Mouse (Mus musculus): ENCODE data around the gene Sohlh2. TPM values are rescaled to one million over a fixed set of nuclear protein-coding genes. Genes with fewer than 3 reads are reported as not detected.

The Sohlh2 gene
- polyA plus RNA-seq, 1 experiment from 2014 or later = not detected

DNA sequence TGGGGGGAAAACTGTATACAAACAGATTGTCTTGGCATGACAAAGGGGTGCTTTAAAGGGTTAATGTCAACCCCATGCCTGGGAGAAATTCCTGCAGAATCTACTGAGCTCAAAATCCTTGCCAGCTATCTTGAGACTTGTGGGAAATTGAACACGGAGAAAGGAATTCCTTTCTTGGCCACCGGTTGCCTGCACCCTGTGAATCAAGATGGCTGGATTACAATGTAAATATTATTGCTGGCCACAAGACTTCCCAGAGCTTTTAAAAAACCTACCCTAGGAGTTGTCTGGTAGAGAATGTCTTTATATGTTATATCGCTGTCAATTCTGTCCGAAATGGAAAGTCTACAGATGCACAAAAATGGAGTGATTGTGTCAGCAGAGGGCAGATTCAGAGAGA lies 32.0 kb downstream of the Sohlh2 start:
- no peak overlapping the region for H3K4me2 ChIP-seq
- WGBS (ENCODE audit: insufficient replicate concordance) = 56% methylated on average over 4 of the region's 4 CpGs

GRCm38 (mm10) chr3:55214413-55214812 lies 32.6 kb downstream of the Sohlh2 start:
- Histone ChIP-seq H3K4me2 (no peak overlapping the region), H3K4me3 (no peak overlapping the region), H3K9me3 (replicated peaks) (no peaks in the 10 kb centered on the region), H3K27me3 (replicated peaks) (no peaks in the 10 kb centered on the region), H3K9ac (no peak overlapping the region), H3K27ac (no peak overlapping the region), H3K36me3 (no peaks in the 10 kb centered on the region), H3K4me1 (no peaks in the 10 kb centered on the region)
- ATAC-seq = no peak
- 70% methylated on average over 6 of the region's 6 CpGs for WGBS (ENCODE audit: insufficient replicate concordance)

More for the DNA sequence above, 32.0 kb downstream of the Sohlh2 start:
- no peaks in the 10 kb centered on the region for H3K36me3 ChIP-seq
- no peaks in the 10 kb centered on the region for H3K4me1 ChIP-seq
- no peaks in the 10 kb centered on the region for H3K9me3 ChIP-seq (replicated peaks)
- ATAC-seq = no peak
- no peaks in the 10 kb centered on the region for H3K27me3 ChIP-seq (replicated peaks)
- no peak overlapping the region for H3K27ac ChIP-seq
- H3K9ac ChIP-seq = no peak overlapping the region
- H3K4me3 ChIP-seq = no peak overlapping the region

DNA sequence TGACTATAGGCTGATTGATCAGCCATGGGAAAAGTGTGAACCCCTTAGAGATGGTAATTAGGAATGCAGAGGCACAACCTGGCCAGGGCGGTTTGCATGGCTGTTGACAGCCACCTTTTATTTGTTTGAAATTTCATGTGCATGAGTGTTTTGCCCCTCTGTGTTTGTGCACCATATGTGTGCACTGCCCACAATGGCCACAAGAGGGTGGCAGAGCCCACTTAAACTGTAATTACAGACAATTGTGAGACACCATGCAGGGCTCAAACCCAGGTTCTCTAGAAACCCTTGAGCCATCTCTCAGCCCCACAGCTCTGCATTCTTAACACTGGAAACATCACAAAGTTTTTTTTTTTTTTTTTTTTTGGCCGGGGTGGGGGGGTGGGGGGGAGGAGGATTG lies 40.7 kb downstream of the Sohlh2 start:
- no peak for ATAC-seq
- Histone ChIP-seq H3K4me3 (no peak overlapping the region), H3K27ac (no peak overlapping the region), H3K36me3 (no peaks in the 10 kb centered on the region), H3K27me3 (replicated peaks) (no peaks in the 10 kb centered on the region), H3K9me3 (replicated peaks) (0 out of 2 replicates have a peak, but pooled peaks cover 4% of the 10 kb centered on the region), H3K4me2 (no peak overlapping the region), H3K9ac (no peak overlapping the region), H3K4me1 (no peaks in the 10 kb centered on the region)
- WGBS (ENCODE audit: insufficient replicate concordance) = 58% methylated on average over 2 of the region's 2 CpGs

DNA sequence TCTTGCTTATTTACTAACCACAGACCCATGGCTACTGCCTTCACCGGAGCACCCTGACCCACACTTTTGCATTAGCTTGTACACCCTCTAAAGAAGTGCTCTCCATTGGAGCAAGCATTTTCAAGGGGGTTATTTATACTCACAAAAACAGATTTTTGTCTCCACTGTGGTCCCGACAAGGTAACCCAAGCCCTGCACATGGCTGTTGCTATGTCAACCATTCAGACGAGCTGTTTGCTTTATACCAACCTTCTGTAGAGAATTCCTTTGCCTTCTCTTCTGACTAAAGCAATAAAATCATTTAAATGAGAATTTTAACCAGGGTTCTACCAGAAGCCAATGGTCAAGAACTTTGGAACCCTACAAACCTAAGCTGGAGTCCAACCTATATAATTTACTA lies 42.0 kb downstream of the Sohlh2 start:
- no peak overlapping the region for H3K4me2 ChIP-seq

DNA sequence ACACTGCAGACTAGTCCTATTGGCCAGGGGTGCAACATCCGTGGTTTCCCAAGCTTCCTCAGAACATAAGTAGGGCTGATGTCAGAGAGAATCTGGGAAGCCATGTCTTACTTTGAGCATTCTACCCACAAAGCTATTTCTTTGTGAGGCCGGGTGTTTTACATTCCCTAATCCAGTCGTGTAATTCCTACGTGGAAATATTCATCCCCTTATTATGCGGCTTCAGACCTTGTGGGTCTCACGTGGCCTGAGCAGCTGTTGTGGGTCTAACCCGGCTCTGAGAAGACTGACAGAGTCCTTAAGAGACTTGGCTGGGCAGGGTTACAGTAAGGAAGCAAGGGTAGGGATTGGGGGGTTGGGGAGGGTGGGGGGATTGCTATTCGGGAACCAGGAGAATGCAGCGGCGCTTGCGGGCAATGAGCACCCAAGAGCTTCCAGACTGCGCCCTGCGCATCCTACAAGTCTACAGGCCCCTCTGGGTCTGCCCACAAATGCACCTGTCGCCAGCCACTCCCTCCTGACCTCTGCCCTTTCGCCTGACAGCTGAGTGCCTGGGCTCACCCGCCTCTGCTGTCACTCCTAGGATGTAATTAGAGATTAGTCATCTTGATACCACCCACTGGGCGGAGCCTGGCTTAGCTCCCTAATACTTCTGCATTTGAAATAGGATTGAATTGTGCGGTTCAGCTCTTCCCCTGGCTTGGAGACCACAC lies 44.8 kb downstream of the Sohlh2 start:
- Histone ChIP-seq H3K36me3 (no peaks in the 10 kb centered on the region), H3K4me1 (no peaks in the 10 kb centered on the region), H3K27ac (no peak overlapping the region), H3K9me3 (replicated peaks) (0 out of 2 replicates have a peak, but pooled peaks cover 4% of the 10 kb centered on the region), H3K4me3 (no peak overlapping the region), H3K27me3 (replicated peaks) (no peaks in the 10 kb centered on the region), H3K4me2 (0 out of 2 replicates have a peak overlapping the region, but pooled peaks have one; percentile 6), H3K9ac (no peak overlapping the region)
- ATAC-seq = no peak
- 28% methylated on average over 18 of the region's 18 CpGs for WGBS (ENCODE audit: insufficient replicate concordance)

More for the DNA sequence above, 42.0 kb downstream of the Sohlh2 start:
- 0 out of 2 replicates have a peak, but pooled peaks cover 4% of the 10 kb centered on the region for H3K9me3 ChIP-seq (replicated peaks)
- H3K36me3 ChIP-seq = no peaks in the 10 kb centered on the region
- ATAC-seq = no peak
- WGBS (ENCODE audit: insufficient replicate concordance) = 62% methylated on average over 3 of the region's 3 CpGs
- no peak overlapping the region for H3K27ac ChIP-seq
- H3K4me1 ChIP-seq = no peaks in the 10 kb centered on the region
- no peaks in the 10 kb centered on the region for H3K27me3 ChIP-seq (replicated peaks)
- H3K4me3 ChIP-seq = no peak overlapping the region
- no peak overlapping the region for H3K9ac ChIP-seq

GRCm38 (mm10) chr3:55227214-55227581 lies 45.4 kb downstream of the Sohlh2 start:
- H3K4me3 ChIP-seq = no peak overlapping the region

DNA sequence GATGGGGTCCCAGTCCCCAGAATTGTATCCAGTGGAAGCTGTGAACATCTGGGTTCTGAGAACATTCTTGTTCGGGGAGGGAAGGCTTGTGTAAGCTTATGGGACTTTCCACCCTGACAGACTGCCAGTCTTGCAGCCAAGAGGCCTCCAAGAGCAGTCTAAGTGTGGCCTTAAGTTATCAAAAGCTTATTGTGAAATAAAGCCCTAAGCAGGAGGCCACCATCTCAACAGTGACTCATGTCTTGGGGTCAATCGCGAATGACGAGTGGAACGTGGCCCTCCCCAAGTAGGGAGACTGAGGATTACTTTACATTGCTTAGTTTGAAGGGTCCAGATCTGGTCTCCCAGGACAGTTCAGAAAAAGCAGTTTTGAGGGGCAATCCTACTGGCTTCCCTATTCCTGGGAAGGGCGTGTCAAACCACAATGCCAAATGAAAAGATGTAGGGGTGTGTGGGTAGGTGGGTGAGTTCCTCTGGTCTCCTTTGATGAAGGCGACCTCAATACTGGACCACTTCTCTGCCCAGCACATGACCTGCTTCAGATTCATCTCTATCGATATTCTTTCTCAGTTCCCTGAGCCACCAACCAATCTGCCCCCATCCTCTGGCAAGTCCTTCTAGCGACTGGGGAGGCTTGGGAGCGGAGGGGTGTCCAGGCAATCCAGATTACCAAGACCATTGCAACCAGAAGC lies 60.0 kb downstream of the Sohlh2 start, which contains the start of gene Dclk1:
Gene Dclk1, plus strand, starts transcription at position 635 of the 692 bp plus-strand sequence.
- H3K4me2 ChIP-seq = peak within 1 kb of the TSS; percentile 57
- no peak within 1 kb of the TSS for H3K27ac ChIP-seq
- WGBS (ENCODE audit: insufficient replicate concordance) = 29% methylated on average over 10 of the region's 10 CpGs

More at GRCm38 (mm10) chr3:55227214-55227581, 45.4 kb downstream of the Sohlh2 start:
- ATAC-seq = no peak
- H3K9me3 ChIP-seq (replicated peaks) = 0 out of 2 replicates have a peak, but pooled peaks cover 4% of the 10 kb centered on the region
- H3K4me1 ChIP-seq = no peaks in the 10 kb centered on the region
- no peak overlapping the region for H3K4me2 ChIP-seq
- no peaks in the 10 kb centered on the region for H3K36me3 ChIP-seq
- no peaks in the 10 kb centered on the region for H3K27me3 ChIP-seq (replicated peaks)
- no peak overlapping the region for H3K27ac ChIP-seq
- WGBS (ENCODE audit: insufficient replicate concordance) = 16% methylated on average over 4 of the region's 4 CpGs
- H3K9ac ChIP-seq = no peak overlapping the region

GRCm38 (mm10) chr3:55242422-55243055 lies 60.7 kb downstream of the Sohlh2 start:
- Histone ChIP-seq H3K4me1 (no peaks in the 10 kb centered on the region), H3K27me3 (replicated peaks) (peaks cover 36% of the 10 kb centered on the region), H3K9ac (no peak overlapping the region), H3K4me2 (peak overlapping the region; percentile 57), H3K27ac (no peak overlapping the region), H3K9me3 (replicated peaks) (no peaks in the 10 kb centered on the region), H3K4me3 (peak overlapping the region; percentile 32), H3K36me3 (no peaks in the 10 kb centered on the region)
- 3% methylated on average over 45 of the region's 45 CpGs for WGBS (ENCODE audit: insufficient replicate concordance)
- ATAC-seq = 0 out of 2 replicates have a peak, but pooled peaks have one; percentile 37

More for the DNA sequence above, 60.0 kb downstream of the Sohlh2 start, which contains the start of gene Dclk1:
- Histone ChIP-seq H3K27me3 (replicated peaks) (peaks cover 36% of the 10 kb centered on the region), H3K4me1 (no peaks in the 10 kb centered on the region), H3K4me3 (peak within 1 kb of the TSS; percentile 32), H3K9me3 (replicated peaks) (no peaks in the 10 kb centered on the region), H3K36me3 (no peaks in the 10 kb centered on the region), H3K9ac (no peak within 1 kb of the TSS)
- no peak for ATAC-seq

- no peak for ATAC-seq
- peak overlapping the region; percentile 57 for H3K4me2 ChIP-seq
- H3K27ac ChIP-seq = no peak overlapping the region
- no peaks in the 10 kb centered on the region for H3K36me3 ChIP-seq
- H3K9me3 ChIP-seq (replicated peaks) = no peaks in the 10 kb centered on the region
- H3K4me1 ChIP-seq = no peaks in the 10 kb centered on the region
- 9% methylated on average over 8 of the region's 8 CpGs for WGBS (ENCODE audit: insufficient replicate concordance)
- peaks cover 36% of the 10 kb centered on the region for H3K27me3 ChIP-seq (replicated peaks)
- H3K4me3 ChIP-seq = peak overlapping the region; percentile 32
- no peak overlapping the region for H3K9ac ChIP-seq
These were observed 61.2 kb downstream of the Sohlh2 start for GRCm38 (mm10) chr3:55243056-55243471.

- Histone ChIP-seq H3K4me3 (no peak overlapping the region), H3K36me3 (no peaks in the 10 kb centered on the region), H3K9ac (no peak overlapping the region), H3K27ac (no peak overlapping the region), H3K27me3 (replicated peaks) (peaks cover 36% of the 10 kb centered on the region), H3K9me3 (replicated peaks) (no peaks in the 10 kb centered on the region), H3K4me2 (no peak overlapping the region), H3K4me1 (no peaks in the 10 kb centered on the region)
- ATAC-seq = no peak
- WGBS (ENCODE audit: insufficient replicate concordance) = 62% methylated on average over 6 of the region's 6 CpGs
These were observed 62.3 kb downstream of the Sohlh2 start for GRCm38 (mm10) chr3:55244087-55244486.

- no peak overlapping the region for H3K4me3 ChIP-seq
- no peaks in the 10 kb centered on the region for H3K9me3 ChIP-seq (replicated peaks)
- no peak overlapping the region for H3K4me2 ChIP-seq
- H3K27ac ChIP-seq = no peak overlapping the region
- peaks cover 26% of the 10 kb centered on the region for H3K27me3 ChIP-seq (replicated peaks)
- no peaks in the 10 kb centered on the region for H3K4me1 ChIP-seq
- ATAC-seq = no peak
- H3K9ac ChIP-seq = no peak overlapping the region
- no peaks in the 10 kb centered on the region for H3K36me3 ChIP-seq
- 73% methylated on average over 12 of the region's 12 CpGs for WGBS (ENCODE audit: insufficient replicate concordance)
These were observed 64.9 kb downstream of the Sohlh2 start for GRCm38 (mm10) chr3:55246618-55247272.

All from liver, embryonic 12.5 days (tissue).